Mouse (Mus musculus) forebrain, postnatal 0 days (tissue): Measurements from ENCODE around the gene Grm1. TPM values are rescaled to one million over a fixed set of nuclear protein-coding genes. Genes with fewer than 3 reads are reported as not detected.

Source experiments
- ATAC-seq: fragments of 200-750 bp; cut with Nextera tagmentation; 2 replicates; pipeline ENCODE4 v1.8.0; 2017; ENCODE audit warnings: mild to moderate bottlenecking, moderate library complexity
- DNase-seq: peaks from one replicate; pipeline ENCODE4 v3.0.0-alpha.2; 2015
- H3K27ac ChIP-seq: fragments of 300-500 bp; sonication (generic); 2 replicates; pipeline ENCODE4 v1.5.1; 2014; ENCODE audit warnings: low read depth, mild to moderate bottlenecking, antibody characterized with exemption, low read length, moderate library complexity, mixed read lengths
- H3K27me3 ChIP-seq: fragments of 300-500 bp; sonication (generic); 2 replicates; pipeline ENCODE4 v1.6.1; 2014; ENCODE audit warnings: mild to moderate bottlenecking, low read length, mixed read lengths; ENCODE audit not compliant: insufficient read depth
- H3K36me3 ChIP-seq: fragments of 300-500 bp; sonication (generic); 2 replicates; pipeline ENCODE4 v1.6.1; 2014; ENCODE audit warnings: mild to moderate bottlenecking, moderate library complexity; ENCODE audit not compliant: insufficient read depth
- H3K4me1 ChIP-seq: fragments of 300-500 bp; sonication (generic); 2 replicates; pipeline ENCODE4 v1.6.1; 2014; ENCODE audit warnings: antibody characterized with exemption; ENCODE audit not compliant: insufficient read depth
- H3K4me2 ChIP-seq: fragments of 300-500 bp; sonication (generic); 2 replicates; pipeline ENCODE4 v1.6.1; 2014; ENCODE audit warnings: low read depth, mild to moderate bottlenecking, moderate library complexity
- H3K4me3 ChIP-seq: fragments of 300-500 bp; sonication (generic); 2 replicates; pipeline ENCODE4 v1.5.1; 2014; ENCODE audit warnings: low read depth, low read length, mixed read lengths
- H3K9ac ChIP-seq: fragments of 300-500 bp; sonication (generic); 2 replicates; pipeline ENCODE4 v1.6.1; 2014; ENCODE audit warnings: mild to moderate bottlenecking
- H3K9me3 ChIP-seq: fragments of 300-500 bp; sonication (generic); 2 replicates; pipeline ENCODE4 v1.6.1; 2016; ENCODE audit warnings: low read length
- CTCF ChIP-seq: sonication (generic); IDR thresholded peaks from 2 replicates; pipeline ENCODE4 v1.5.1; 2016; ENCODE audit warnings: antibody characterized with exemption, control low read depth, low read depth
- WGBS: fragments of 180-500 bp; shearing (Covaris S2); extraction: QIAGEN DNeasy Blood & Tissue Kit; methylation state at CpG from one replicate; pipeline ENCODE4 v1.1.7; 2014; 5-methylcytosine and 5-hydroxymethylcytosine counted together
- polyA plus RNA-seq: library from polyadenylated mRNA; unstranded; fragments of >200 nt; fragmentation: Nextera tagmentation; extraction: Ambion mirVana; gene quantifications from 2 replicates; pipeline ENCODE4 v1.2.1, GENCODE M21; 2015
- total RNA-seq: library from RNA; depleted of rRNA; stranded (reverse); fragments of >200 nt; gene quantifications from 2 replicates; pipeline ENCODE4 v1.2.3, GENCODE M21; 2014; rRNA removed

The Grm1 gene
- total and polyA plus RNA-seq, 2 experiments from 2014 or later = 10.7 to 21.1 TPM

DNA sequence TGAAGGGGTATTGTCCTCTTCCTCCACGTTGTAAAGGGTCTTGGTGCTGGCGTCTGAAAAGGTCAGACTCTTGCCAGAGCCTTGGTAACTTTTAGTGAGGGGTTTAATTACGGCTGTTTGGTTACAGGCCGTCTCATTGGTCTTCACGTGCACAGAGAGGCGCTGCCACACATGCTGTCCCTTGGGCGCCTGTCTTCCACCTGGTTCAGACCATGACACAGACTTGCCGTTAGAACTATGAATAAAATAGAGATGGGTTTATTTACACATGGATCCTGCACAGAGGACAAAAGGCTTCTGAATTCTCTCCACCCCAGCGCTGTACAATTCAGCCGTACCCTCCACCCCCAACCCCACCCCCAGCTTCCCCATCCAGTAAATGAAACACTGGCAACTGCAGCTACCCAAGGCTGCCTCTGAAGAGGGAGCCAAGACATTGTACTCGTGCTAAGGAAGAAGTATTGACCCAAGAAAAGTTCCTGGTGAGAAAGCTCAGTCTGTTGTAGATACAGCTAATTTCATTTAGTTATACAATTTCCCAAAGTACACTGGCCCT, 392.4 kb downstream of the Grm1 start:
- 8% methylated on average over 11 of the region's 11 CpGs for WGBS
- Histone ChIP-seq H3K4me2 (peak overlapping the region; percentile 90), H3K36me3 (no peaks in the 10 kb centered on the region), H3K27ac (no peak overlapping the region), H3K9me3 (no peaks in the 10 kb centered on the region), H3K4me1 (0 out of 2 replicates have a peak, but pooled peaks cover 7% of the 10 kb centered on the region), H3K4me3 (peak overlapping the region; percentile 44), H3K27me3 (no peaks in the 10 kb centered on the region), H3K9ac (peak overlapping the region; percentile 54)
- ATAC-seq (peak; percentile 15; the same call in 1 of the 2 replicates), DNase-seq (no peak)
- no peak for TF ChIP-seq CTCF

DNA sequence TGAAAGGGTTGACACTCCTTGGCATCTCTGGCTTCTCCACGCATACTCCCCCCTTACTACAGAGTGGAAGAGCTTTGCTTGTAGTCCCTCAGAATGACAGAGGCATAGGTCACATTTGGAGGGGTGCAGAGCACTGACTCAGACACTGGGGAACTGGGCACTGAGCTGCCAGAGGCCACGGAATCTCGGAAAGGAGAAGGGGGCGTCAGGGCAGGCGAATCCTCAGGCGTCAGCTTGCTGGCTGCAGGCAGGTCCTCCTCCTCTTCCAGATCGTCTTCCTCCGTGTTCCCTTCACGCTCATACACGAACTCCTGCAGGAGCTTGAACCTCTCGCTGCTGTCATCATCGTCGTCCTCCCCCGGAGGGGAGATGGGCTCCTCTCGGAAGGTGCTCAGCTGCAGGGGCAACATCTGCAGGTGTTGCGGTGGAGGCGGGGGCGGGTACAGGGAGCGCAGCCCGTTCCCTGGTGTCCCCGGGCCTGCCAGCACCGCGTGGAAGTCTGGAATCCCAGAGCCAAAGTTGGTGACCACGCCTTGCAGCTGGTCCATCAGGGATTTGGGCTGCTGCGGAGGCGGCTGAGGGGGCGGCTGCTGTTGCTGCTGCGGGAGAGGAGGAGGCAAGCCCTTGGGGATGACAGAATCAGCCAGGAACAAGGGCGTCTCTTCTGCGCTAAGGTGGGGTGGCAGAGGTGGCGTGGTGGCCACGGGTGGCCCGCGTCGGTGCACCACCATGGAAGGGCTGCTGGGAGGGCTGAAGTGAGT, 393.1 kb downstream of the Grm1 start:
- peak overlapping the region; percentile 54 for H3K9ac ChIP-seq
- peak overlapping the region; percentile 44 for H3K4me3 ChIP-seq
- DNase-seq (peak; percentile 53), ATAC-seq (peak; percentile 75)
- peak overlapping the region; percentile 90 for H3K4me2 ChIP-seq
- no peak for TF ChIP-seq CTCF
- no peaks in the 10 kb centered on the region for H3K9me3 ChIP-seq
- no peak overlapping the region for H3K27ac ChIP-seq
- H3K27me3 ChIP-seq = no peaks in the 10 kb centered on the region
- 0 out of 2 replicates have a peak, but pooled peaks cover 7% of the 10 kb centered on the region for H3K4me1 ChIP-seq
- WGBS = 2% methylated on average over 35 of the region's 35 CpGs
- H3K36me3 ChIP-seq = no peaks in the 10 kb centered on the region

DNA sequence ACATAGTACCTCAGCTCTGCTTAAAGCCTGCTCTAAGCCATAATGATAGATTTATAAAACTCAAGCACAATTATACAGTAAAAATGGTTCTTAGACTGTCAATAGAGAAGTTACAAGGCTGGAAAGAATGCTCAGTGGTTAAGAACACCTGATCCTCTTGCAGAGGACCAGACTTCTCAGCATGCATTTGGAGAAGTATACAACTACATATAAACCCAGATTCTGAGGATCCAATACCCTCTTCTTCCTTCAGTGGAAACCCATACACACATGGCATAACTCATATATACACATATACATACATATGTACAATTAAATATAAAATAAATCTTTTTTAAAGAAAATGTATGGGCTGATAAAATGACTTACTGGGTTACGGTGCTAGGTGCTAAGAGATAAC, 401.1 kb downstream of the Grm1 start, which contains the start of gene Gm10944:
Gene Gm10944 (plus strand): TSS at position 301 of the 400 bp plus-strand sequence.
- Histone ChIP-seq H3K27me3 (no peaks in the 10 kb centered on the region), H3K9me3 (no peaks in the 10 kb centered on the region), H3K4me2 (no peak within 1 kb of the TSS), H3K36me3 (no peaks in the 10 kb centered on the region), H3K4me3 (no peak within 1 kb of the TSS), H3K4me1 (no peaks in the 10 kb centered on the region), H3K27ac (no peak within 1 kb of the TSS), H3K9ac (no peak within 1 kb of the TSS)
- DNase-seq (no peak), ATAC-seq (no peak)
- 98% methylated on average over 1 of the region's 1 CpGs for WGBS
- TF ChIP-seq CTCF = no peak

DNA sequence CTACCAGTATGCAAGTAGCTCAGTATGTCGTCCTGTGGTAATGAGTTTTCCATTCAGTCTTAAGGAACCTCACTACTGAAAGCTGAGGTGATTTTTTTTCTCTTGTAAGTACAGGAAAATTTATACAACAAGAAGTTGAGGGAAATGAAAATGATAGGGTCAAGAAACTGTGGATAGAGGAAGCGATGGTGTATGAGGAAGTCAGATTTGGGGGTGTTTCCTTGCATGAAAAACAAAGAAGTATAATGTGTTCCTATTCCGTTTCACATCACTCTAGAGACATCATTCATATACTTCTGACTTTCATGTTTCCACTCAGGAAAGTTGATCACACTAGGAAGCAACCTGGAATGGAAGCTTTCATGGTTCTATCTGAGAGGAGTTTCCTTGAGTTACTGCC, 422.2 kb downstream of the Grm1 start:
- no peak for ATAC-seq
- H3K4me2 ChIP-seq = no peak overlapping the region
- no peak overlapping the region for H3K4me3 ChIP-seq
- H3K27ac ChIP-seq = no peak overlapping the region
- DNase-seq = no peak
- no peaks in the 10 kb centered on the region for H3K27me3 ChIP-seq
- 74% methylated on average over 3 of the region's 3 CpGs for WGBS
- TF ChIP-seq CTCF = no peak
- H3K36me3 ChIP-seq = no peaks in the 10 kb centered on the region
- H3K9ac ChIP-seq = no peak overlapping the region
- no peaks in the 10 kb centered on the region for H3K9me3 ChIP-seq
- no peaks in the 10 kb centered on the region for H3K4me1 ChIP-seq

DNA sequence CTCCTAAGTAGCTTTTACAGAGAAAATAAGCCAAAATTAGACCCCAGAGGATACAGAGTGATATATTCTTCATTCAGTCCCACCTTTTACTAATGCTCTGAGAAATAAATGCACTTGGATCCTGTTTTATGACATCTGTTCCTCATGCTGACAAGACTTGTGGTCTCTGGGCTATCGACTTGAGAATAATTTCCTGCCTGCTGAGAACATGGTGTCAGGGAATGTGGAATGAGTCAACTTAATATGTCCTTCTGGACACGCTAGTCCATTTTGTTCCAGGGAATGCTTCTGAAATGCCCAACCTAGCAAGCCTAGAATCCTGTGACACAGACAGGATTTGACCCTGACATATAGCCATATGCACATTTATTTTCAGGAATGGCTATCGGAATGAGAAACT, 423.0 kb downstream of the Grm1 start:
- ATAC-seq = no peak
- Histone ChIP-seq H3K9ac (no peak overlapping the region), H3K27ac (no peak overlapping the region), H3K27me3 (no peaks in the 10 kb centered on the region), H3K4me2 (no peak overlapping the region), H3K36me3 (no peaks in the 10 kb centered on the region), H3K4me1 (no peaks in the 10 kb centered on the region), H3K9me3 (no peaks in the 10 kb centered on the region), H3K4me3 (no peak overlapping the region)
- WGBS = 85% methylated on average over 3 of the region's 3 CpGs
- no peak for TF ChIP-seq CTCF
- no peak for DNase-seq

DNA sequence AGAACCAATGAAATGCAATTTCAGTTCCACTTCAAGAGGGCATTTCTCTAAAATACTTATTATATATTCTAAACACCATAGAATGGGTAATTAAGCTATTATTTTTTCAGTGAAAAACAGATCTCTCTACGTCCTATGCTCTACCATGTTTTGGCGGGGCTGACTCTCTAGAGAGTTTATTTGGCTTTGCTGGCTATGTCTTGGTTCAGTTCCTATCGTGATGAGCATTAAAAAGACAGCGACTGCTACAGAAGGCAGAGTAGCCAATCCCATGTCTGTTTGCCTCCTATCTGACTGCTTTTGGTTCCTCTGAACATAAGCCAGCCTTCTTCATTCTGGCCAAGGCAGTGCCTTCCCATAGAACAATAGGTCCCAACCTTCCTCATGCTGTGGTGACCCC, 425.5 kb downstream of the Grm1 start:
- H3K4me3 ChIP-seq = no peak overlapping the region
- no peak for ATAC-seq
- TF ChIP-seq CTCF = no peak
- no peaks in the 10 kb centered on the region for H3K9me3 ChIP-seq
- H3K27ac ChIP-seq = no peak overlapping the region
- DNase-seq = no peak
- H3K36me3 ChIP-seq = no peaks in the 10 kb centered on the region
- H3K27me3 ChIP-seq = no peaks in the 10 kb centered on the region
- WGBS = 76% methylated on average over 4 of the region's 4 CpGs
- no peaks in the 10 kb centered on the region for H3K4me1 ChIP-seq
- H3K4me2 ChIP-seq = no peak overlapping the region
- H3K9ac ChIP-seq = no peak overlapping the region

DNA sequence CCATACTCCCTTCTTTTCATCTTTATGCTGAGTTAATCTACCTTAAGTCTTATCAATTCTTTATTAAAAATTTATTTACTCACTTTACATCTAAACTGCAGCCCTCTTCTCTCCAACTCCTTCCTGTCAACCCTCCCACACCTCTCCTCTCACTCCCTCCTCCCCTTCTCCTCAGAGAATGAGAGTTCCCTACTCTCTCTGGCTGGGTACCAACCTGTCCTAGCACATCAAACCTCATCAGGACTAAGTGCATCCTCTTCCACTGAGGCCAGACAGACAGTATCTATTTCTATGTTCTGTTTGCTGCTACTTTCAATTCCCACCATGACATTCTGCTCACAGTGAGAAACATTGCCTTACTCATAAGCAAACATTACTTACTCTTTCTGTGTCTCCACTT, 426.2 kb downstream of the Grm1 start:
- H3K27ac ChIP-seq = no peak overlapping the region
- no peaks in the 10 kb centered on the region for H3K4me1 ChIP-seq
- ATAC-seq (no peak), DNase-seq (no peak)
- no peak overlapping the region for H3K4me3 ChIP-seq
- H3K36me3 ChIP-seq = no peaks in the 10 kb centered on the region
- no peak for TF ChIP-seq CTCF
- no peaks in the 10 kb centered on the region for H3K27me3 ChIP-seq
- no peak overlapping the region for H3K9ac ChIP-seq
- no peak overlapping the region for H3K4me2 ChIP-seq
- H3K9me3 ChIP-seq = no peaks in the 10 kb centered on the region

Other genes starting within 250 kb of the Grm1 start
- 29.7 and 31.8 TPM in 2 replicates for gene Shprh, start 67.1 kb upstream of the Grm1 start, total RNA-seq
- gene Shprh, start 67.1 kb upstream of the Grm1 start, polyA plus RNA-seq = 7.3 and 12.7 TPM in 2 replicates
- gene Fbxo30, start 199.0 kb upstream of the Grm1 start, total RNA-seq = 9.3 and 12.8 TPM in 2 replicates
- 4.1 and 7.9 TPM in 2 replicates for gene Fbxo30, start 199.0 kb upstream of the Grm1 start, polyA plus RNA-seq